Mouse (Mus musculus) midbrain, embryonic 11.5 days (tissue): ENCODE results near the gene Abcf1. TPM values are rescaled to one million over a fixed set of nuclear protein-coding genes. Genes with fewer than 3 reads are reported as not detected.
"Not testable (repeated sequence)": the region's sequence is repeated elsewhere in the genome, so short reads cannot be mapped to it uniquely, and the experiment has no call there.

ENCODE experiments used
- ATAC-seq: fragments of 200-750 bp; cut with Nextera tagmentation; 2 replicates; pipeline ENCODE4 v1.8.0; 2017; ENCODE audit warnings: moderate TSS enrichment, moderate library complexity; ENCODE audit not compliant: low FRiP score
- DNase-seq: peaks from one replicate; pipeline ENCODE4 v3.0.0; 2015; ENCODE audit warnings: low spot score; ENCODE audit errors: missing footprints
- H3K27ac ChIP-seq: fragments of 300-500 bp; sonication (generic); 2 replicates; pipeline ENCODE4 v1.5.1; 2014; ENCODE audit warnings: low read depth, low read length
- H3K27me3 ChIP-seq: fragments of 300-500 bp; sonication (generic); 2 replicates; pipeline ENCODE4 v1.6.1; 2014; ENCODE audit warnings: mild to moderate bottlenecking, low read length, moderate library complexity, mixed read lengths; ENCODE audit not compliant: control insufficient read depth, insufficient read depth
- H3K36me3 ChIP-seq: fragments of 300-500 bp; sonication (generic); 2 replicates; pipeline ENCODE4 v1.6.1; 2014; ENCODE audit warnings: mild to moderate bottlenecking, low read length, moderate library complexity, mixed read lengths; ENCODE audit not compliant: control insufficient read depth, insufficient read depth
- H3K4me1 ChIP-seq: fragments of 300-500 bp; sonication (generic); 2 replicates; pipeline ENCODE4 v1.6.1; 2014; ENCODE audit warnings: low read length; ENCODE audit not compliant: control insufficient read depth, insufficient read depth
- H3K4me2 ChIP-seq: fragments of 300-500 bp; sonication (generic); 2 replicates; pipeline ENCODE4 v1.6.1; 2014; ENCODE audit warnings: mild to moderate bottlenecking, moderate library complexity
- H3K4me3 ChIP-seq: fragments of 300-500 bp; sonication (generic); 2 replicates; pipeline ENCODE4 v1.5.1; 2014; ENCODE audit warnings: low read depth, low read length
- H3K9ac ChIP-seq: fragments of 300-500 bp; sonication (generic); 2 replicates; pipeline ENCODE4 v1.6.1; 2014; ENCODE audit warnings: low read length
- H3K9me3 ChIP-seq: fragments of 300-500 bp; sonication (generic); 2 replicates; pipeline ENCODE4 v1.6.1; 2016; ENCODE audit warnings: low read length; ENCODE audit not compliant: control insufficient read depth
- whole genome bisulfite sequencing: fragments of 180-500 bp; shearing (Covaris S2); extraction: QIAGEN DNeasy Blood & Tissue Kit; methylation state at CpG from one replicate; pipeline ENCODE4 v1.1.7; 2014; 5-methylcytosine and 5-hydroxymethylcytosine counted together
- polyA plus RNA-seq: library from polyadenylated mRNA; unstranded; fragments of >200 nt; fragmentation: Nextera tagmentation; extraction: Ambion mirVana; gene quantifications from 2 replicates; pipeline ENCODE4 v1.2.1, GENCODE M21; 2014

The Abcf1 gene
- polyA plus RNA-seq: 118 and 119 TPM in 2 replicates

DNA sequence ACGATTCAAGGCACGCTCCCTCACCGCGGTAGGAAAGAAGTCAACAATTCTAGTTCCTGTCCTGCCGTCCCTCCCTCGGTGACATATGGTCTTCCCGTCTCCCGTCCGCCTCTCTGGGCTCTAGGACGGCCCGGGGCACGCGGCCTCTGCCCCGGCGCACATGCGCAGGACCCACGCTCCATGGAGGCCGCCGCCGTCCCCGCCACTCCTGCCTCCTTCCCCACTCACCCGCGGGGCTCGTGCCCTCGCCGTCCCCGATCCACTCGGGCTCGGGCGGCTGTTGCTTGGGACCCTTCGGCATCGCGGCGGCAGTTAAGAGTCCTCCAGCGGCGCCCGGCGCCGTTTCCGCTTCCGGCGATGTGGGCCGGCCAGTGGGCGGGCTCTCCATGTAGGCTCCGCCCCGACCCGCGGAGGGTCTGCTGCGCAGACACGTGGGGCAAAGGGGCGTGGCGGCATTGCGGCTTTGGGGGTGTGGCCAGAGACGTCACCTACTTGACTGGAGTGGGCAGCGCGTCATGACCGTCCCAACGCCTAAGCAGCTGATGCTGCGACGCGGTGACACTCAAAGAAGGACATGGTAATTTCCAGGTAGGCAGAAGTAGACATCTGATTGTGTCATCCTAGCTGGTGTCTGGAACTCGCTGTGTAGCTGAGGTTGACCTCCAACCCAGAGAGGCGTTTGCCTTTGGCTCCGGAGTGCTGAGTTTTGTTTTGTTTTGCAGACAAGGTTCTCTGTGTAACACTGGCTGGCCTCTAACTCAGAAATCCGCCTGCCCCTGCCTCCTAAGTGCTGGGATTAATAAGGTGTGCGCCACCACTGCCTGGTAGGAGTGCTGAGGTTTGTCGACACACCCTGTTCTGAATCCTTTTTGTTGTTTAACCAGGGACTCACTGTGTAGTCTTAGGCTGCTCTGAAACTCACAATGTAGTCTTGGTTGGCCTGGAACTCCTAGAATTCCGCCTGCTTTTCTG, at the start of gene Abcf1:
Abcf1 (minus strand) TSS at position 344 of the 972 bp plus-strand sequence.
- peak; percentile 100 for DNase-seq
- peaks cover 4% of the 10 kb centered on the region; the same call in 1 of the 2 replicates for H3K36me3 ChIP-seq
- H3K4me1 ChIP-seq: peaks cover 5% of the 10 kb centered on the region
- no peak within 1 kb of the TSS for H3K27ac ChIP-seq
- ATAC-seq: peak; percentile 98
- WGBS: under 1% methylated on average over 68 of the region's 68 CpGs
- H3K27me3 ChIP-seq: no peaks in the 10 kb centered on the region
- peak within 1 kb of the TSS; percentile 82 for H3K9ac ChIP-seq
- peak within 1 kb of the TSS; percentile 88 for H3K4me3 ChIP-seq
- H3K4me2 ChIP-seq: peak within 1 kb of the TSS; percentile 62
- H3K9me3 ChIP-seq: no peaks in the 10 kb centered on the region

DNA sequence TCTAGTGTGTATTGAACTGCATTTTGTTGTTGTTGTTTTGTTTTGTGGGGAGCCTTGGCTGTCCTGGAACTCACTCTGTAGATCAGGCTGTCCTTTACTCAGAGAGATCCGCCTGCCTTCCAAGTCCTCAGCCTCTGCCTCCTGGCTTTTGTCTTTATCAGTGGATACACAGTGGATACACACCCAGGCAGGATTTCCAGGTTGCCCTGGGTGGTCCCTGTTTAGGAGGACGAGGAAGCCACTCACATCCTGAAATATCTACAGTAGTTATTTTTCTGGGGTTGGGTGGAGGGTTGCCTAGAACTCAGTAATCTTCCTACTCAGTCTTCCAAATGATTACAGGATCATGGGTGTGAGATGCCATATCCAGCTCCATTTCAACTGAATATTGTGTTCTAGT, 49.4 kb upstream of the Abcf1 start:
- WGBS: 71% methylated on average over 2 of the region's 2 CpGs
- no peak overlapping the region for H3K4me3 ChIP-seq
- no peaks in the 10 kb centered on the region for H3K36me3 ChIP-seq
- ATAC-seq (no peak), DNase-seq (peak; percentile 60)
- H3K27me3 ChIP-seq: no peaks in the 10 kb centered on the region
- no peaks in the 10 kb centered on the region for H3K4me1 ChIP-seq
- no peak overlapping the region for H3K4me2 ChIP-seq
- H3K9me3 ChIP-seq: no peaks in the 10 kb centered on the region
- H3K9ac ChIP-seq: no peak overlapping the region
- H3K27ac ChIP-seq: no peak overlapping the region

DNA sequence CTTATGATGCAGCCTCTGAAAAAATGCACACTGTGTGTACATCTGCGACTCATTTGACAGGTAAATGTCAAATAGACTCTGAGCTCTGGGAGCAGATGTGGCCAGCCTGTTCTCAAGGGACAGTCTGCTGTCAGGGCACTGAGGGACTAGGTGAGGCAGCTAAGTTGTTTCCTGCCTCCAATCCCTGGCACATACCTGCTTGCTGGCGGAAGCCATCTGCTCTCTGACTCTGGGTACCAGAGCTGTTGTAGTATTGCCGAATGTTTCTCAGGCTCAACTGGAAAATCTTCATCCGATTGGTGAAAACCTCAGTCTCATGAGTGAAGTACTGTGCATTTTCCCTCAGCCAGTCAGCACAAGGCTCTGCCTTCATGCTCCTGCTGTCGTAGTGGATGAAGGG, 47.5 kb upstream of the Abcf1 start:
- no peak overlapping the region for H3K27ac ChIP-seq
- H3K4me3 ChIP-seq: no peak overlapping the region
- H3K27me3 ChIP-seq: no peaks in the 10 kb centered on the region
- no peaks in the 10 kb centered on the region for H3K4me1 ChIP-seq
- ATAC-seq (no peak), DNase-seq (peak; percentile 37)
- no peaks in the 10 kb centered on the region for H3K36me3 ChIP-seq
- H3K4me2 ChIP-seq: no peak overlapping the region
- no peaks in the 10 kb centered on the region for H3K9me3 ChIP-seq
- no peak overlapping the region for H3K9ac ChIP-seq
- WGBS: 92% methylated on average over 5 of the region's 5 CpGs

DNA sequence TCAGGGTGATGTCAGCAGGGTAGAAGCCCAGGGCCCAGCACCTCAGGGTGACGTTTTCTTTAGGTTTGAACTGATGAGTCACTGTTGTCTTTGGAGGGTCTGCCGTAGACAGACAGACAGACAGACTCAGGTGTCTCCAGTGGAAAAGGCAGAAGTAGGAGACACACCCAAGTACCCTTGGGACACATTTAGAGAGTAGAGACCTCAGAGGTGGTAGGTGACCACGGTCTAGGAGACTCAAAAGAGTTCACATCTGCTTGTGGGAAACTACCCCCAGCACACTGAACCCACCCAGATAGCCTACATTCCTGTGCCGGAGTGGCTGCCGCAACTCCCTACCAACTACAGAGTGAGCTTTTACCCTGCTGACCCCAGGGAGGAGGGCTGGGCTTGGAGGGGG, 45.4 kb upstream of the Abcf1 start:
- no peak overlapping the region for H3K4me3 ChIP-seq
- no peak overlapping the region for H3K9ac ChIP-seq
- H3K4me2 ChIP-seq: no peak overlapping the region
- WGBS: 94% methylated on average over 5 of the region's 5 CpGs
- H3K27ac ChIP-seq: no peak overlapping the region
- no peaks in the 10 kb centered on the region for H3K9me3 ChIP-seq
- H3K27me3 ChIP-seq: no peaks in the 10 kb centered on the region
- ATAC-seq: no peak
- H3K36me3 ChIP-seq: no peaks in the 10 kb centered on the region
- DNase-seq: peak; percentile 28
- no peaks in the 10 kb centered on the region for H3K4me1 ChIP-seq

DNA sequence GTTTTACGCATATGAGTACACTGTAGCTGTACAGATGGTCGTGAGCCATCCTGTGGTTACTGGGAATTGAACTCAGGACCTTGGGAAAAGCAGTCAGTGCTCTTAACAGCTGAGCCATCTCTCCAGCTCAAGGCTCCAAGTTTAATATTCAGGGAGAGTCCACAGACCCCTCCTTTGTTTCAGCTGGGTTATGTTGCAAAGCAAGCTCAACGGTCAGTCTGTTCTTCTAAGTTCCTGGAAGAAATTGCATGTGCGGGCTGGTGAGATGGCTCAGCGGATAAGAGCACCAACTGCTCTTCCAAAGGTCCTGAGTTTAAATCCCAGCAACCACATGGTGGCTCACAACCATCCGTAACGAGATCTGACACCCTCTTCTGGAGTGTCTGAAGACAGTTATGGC, 34.8 kb upstream of the Abcf1 start:
- not testable (repeated sequence) for DNase-seq, H3K9me3 ChIP-seq, H3K4me2 ChIP-seq, H3K4me1 ChIP-seq, H3K36me3 ChIP-seq, ATAC-seq, H3K9ac ChIP-seq, H3K27me3 ChIP-seq, H3K4me3 ChIP-seq, H3K27ac ChIP-seq
- WGBS: 98% methylated on average over 7 of the region's 7 CpGs

DNA sequence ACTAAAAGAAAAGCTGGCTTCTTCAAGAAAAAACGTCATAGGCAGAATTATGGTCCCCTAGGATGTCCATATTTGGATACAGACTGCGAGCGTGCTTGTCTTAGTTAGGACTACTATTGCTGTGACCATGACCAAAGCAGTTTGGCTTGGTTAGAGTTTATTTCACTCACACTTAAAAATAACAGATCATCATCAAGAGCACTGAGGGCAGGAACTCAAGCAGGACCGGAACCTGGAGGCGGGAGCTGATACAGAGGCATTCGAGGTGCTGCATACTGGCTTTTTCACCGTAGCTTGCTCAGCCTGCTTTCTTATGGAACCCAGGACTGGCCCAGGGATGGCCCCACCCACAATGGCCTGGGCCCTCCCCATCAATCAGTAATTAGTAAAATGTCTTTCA, 33.8 kb upstream of the Abcf1 start:
- DNase-seq: no peak
- H3K4me3 ChIP-seq: no peak overlapping the region
- H3K36me3 ChIP-seq: no peaks in the 10 kb centered on the region
- no peak overlapping the region for H3K4me2 ChIP-seq
- no peaks in the 10 kb centered on the region for H3K4me1 ChIP-seq
- no peak overlapping the region for H3K27ac ChIP-seq
- ATAC-seq: no peak
- H3K27me3 ChIP-seq: no peaks in the 10 kb centered on the region
- no peak overlapping the region for H3K9ac ChIP-seq
- 94% methylated on average over 7 of the region's 7 CpGs for WGBS
- no peaks in the 10 kb centered on the region for H3K9me3 ChIP-seq

DNA sequence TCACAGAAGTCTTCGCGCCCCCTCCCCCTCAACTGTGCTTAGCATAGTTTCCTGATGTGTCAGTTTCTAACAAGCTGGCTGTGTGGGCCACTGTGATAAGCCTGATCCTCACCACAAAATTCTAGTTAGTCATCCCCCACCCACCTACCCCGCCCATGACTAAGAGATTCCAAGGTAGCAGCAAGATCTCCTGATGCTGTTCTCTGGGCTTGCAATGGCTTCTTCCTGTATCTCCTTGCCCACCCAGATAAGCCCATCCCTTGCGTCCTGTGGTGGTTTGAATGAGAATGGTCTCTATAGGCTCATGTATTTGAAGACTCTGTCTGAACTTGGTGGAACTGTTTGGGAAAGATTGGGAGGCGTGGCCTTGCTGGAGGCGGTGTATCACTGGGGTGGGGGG, 32.4 kb upstream of the Abcf1 start:
- ATAC-seq (no peak), DNase-seq (no peak)
- H3K4me2 ChIP-seq: no peak overlapping the region
- H3K4me3 ChIP-seq: no peak overlapping the region
- 96% methylated on average over 6 of the region's 6 CpGs for WGBS
- no peak overlapping the region for H3K9ac ChIP-seq
- H3K36me3 ChIP-seq: no peaks in the 10 kb centered on the region
- H3K9me3 ChIP-seq: no peaks in the 10 kb centered on the region
- H3K27me3 ChIP-seq: no peaks in the 10 kb centered on the region
- no peaks in the 10 kb centered on the region for H3K4me1 ChIP-seq
- no peak overlapping the region for H3K27ac ChIP-seq

DNA sequence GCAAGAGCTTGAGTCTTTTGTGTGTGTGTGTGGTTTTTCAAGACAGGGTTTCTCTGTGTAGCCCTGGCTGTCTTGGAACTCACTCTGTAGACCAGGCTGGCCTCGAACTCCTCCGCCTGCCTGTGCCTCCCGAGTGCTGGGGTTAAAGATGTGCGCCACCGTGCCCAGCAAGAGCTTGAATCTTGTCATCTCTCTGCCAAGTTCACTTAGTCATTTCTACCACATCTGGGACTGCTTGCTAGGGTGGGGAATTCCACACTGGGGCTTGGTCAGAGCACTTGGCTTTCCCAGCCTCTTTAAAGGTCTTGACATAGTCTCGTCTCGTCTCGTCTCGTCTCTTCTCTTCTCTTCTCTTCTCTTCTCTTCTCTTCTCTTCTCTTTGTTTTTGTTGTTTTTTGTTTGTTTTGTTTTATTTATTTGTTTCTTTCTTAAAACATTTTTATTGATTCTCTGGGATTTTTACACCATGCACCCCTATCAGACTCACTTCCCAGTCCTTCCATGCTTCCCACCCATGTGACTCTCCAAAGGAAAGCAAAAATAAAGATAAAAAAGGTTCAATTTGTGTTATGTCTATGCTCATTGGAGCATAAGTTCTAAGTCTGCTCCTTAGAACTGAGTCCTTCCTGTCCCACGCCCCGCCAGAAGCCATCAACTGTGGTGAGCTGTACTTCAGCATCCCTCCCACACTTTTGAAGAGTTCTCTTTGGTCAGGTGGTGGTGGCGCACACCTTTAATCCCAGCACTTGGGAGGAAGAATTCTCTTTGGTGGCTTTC, 31.7 kb upstream of the Abcf1 start:
- H3K4me2 ChIP-seq: no peak overlapping the region
- H3K9me3 ChIP-seq: no peaks in the 10 kb centered on the region
- no peaks in the 10 kb centered on the region for H3K36me3 ChIP-seq
- ATAC-seq: no peak
- no peaks in the 10 kb centered on the region for H3K4me1 ChIP-seq
- no peak overlapping the region for H3K27ac ChIP-seq
- no peak overlapping the region for H3K9ac ChIP-seq
- no peak for DNase-seq
- WGBS: 95% methylated on average over 12 of the region's 12 CpGs
- no peak overlapping the region for H3K4me3 ChIP-seq
- no peaks in the 10 kb centered on the region for H3K27me3 ChIP-seq

DNA sequence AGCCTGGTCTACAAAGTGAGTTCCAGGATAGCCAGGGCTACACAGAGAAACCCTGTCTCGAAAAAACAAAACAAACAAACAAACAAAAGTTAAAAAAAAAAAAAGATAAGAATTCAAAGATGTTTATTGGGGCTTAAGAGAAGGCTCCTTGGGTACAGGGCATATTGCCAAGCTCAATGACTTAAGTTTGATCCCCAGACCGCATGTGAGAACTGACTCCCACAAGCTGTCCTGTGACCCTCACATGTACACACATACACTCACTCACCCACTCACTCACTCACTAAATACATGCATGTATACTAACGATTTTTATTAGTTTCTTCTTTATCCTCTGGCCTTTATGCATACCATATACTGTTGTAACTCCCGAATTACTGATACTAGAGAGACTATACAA, 30.8 kb upstream of the Abcf1 start:
- H3K4me1 ChIP-seq: peaks cover 4% of the 10 kb centered on the region
- 89% methylated on average over 4 of the region's 4 CpGs for WGBS

More for the DNA sequence above, 30.8 kb upstream of the Abcf1 start:
- Histone ChIP-seq H3K9me3 (no peaks in the 10 kb centered on the region), H3K36me3 (no peaks in the 10 kb centered on the region), H3K4me3 (no peak overlapping the region), H3K9ac (no peak overlapping the region), H3K27me3 (no peaks in the 10 kb centered on the region), H3K4me2 (no peak overlapping the region), H3K27ac (no peak overlapping the region)
- ATAC-seq (no peak), DNase-seq (no peak)
